Mouse (Mus musculus): Measurements from ENCODE around the gene Serpina3c. TPM values are rescaled to one million over a fixed set of nuclear protein-coding genes. Genes with fewer than 3 reads are reported as not detected.

Serpina3c gene
- not detected in 2 replicates for polyA plus RNA-seq (2015; fragmentation: Nextera tagmentation; extraction: Ambion mirVana)

DNA sequence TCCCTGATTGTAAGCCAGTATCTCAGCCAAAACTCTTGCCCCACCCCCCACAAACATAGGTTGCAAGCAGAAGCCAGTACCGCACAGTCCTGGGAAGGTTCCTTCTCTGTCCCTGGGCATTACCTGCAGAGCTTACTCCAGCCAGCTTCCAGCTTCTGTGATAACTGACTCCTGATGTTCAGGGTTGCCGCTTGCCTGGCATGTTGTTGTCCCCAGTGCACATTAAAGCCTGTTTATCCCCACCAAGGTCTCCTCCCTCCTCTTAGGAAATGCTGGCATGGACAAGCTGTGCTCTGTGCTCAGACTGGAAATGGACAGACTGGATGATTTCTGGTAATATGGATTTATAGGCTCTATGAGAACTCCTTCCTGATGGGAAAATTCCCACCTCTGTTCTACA lies at the start of gene Serpina3c:
Gene Serpina3c, minus strand, starts transcription at position 215 of the 400 bp plus-strand sequence.
- no peaks in the 10 kb centered on the region for H3K4me1 ChIP-seq (replicated peaks)
- ATAC-seq (ENCODE audit: low read depth) (no peak), DNase-seq (no peak)
- no peak within 1 kb of the TSS for H3K4me3 ChIP-seq (replicated peaks)
- H3K4me2 ChIP-seq: no peak within 1 kb of the TSS
- no peak within 1 kb of the TSS for H3K9ac ChIP-seq
- WGBS (ENCODE audit: insufficient replicate concordance): 52% methylated on average over 2 of the region's 2 CpGs
- no peaks in the 10 kb centered on the region for H3K36me3 ChIP-seq
- no peak within 1 kb of the TSS for H3K27ac ChIP-seq
- no peaks in the 10 kb centered on the region; the same call in 1 of the 2 replicates for H3K9me3 ChIP-seq (replicated peaks)
- H3K27me3 ChIP-seq: no peaks in the 10 kb centered on the region

DNA sequence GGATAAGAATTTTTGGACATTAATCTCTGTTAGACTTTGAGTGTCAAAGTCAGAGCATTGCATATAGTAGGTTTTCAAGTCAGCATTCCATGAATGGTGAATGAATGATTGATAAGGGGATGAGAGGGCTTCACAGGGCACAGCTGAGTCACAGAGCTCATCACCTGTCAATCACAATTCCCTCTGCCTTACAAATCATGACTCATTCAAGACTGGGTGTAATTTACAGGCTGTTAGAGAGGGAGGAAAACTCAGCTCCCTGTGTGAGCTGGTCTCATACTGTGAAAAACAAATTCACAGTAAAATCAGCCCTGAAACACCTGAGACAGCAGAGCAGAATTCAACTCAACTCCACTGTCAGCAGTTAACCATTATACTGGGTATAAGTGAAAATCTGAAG lies 37.2 kb upstream of the Serpina3c start:
- H3K27me3 ChIP-seq: no peaks in the 10 kb centered on the region
- no peaks in the 10 kb centered on the region for H3K36me3 ChIP-seq
- ATAC-seq (ENCODE audit: low read depth) (no peak), DNase-seq (no peak)
- H3K4me1 ChIP-seq (replicated peaks): no peaks in the 10 kb centered on the region
- H3K9ac ChIP-seq: no peak overlapping the region
- H3K9me3 ChIP-seq (replicated peaks): no peaks in the 10 kb centered on the region
- H3K4me3 ChIP-seq (replicated peaks): no peak overlapping the region
- H3K27ac ChIP-seq: no peak overlapping the region
- H3K4me2 ChIP-seq: no peak overlapping the region

DNA sequence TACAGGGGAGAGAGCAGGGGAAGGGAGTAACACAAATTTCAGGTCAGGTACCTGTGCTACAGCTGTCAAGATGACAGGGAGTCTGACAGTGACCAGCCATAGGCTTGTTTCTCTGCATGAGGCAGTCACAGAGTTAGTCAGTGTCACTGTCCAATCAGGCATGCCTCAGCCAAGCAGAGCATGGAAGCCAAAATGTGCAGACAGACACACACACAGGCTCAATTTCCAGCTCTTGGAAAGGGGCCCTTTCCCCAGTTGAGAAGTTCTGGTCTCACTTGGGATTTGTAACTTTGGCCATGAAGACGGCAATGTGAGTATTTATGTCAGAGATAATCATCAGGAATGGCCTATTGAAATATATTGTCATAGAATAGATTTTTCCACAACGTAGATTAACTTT lies 35.6 kb upstream of the Serpina3c start:
- no peaks in the 10 kb centered on the region for H3K4me1 ChIP-seq (replicated peaks)
- 42% methylated on average over 2 of the region's 2 CpGs for WGBS (ENCODE audit: insufficient replicate concordance)
- ATAC-seq (ENCODE audit: low read depth): no peak
- no peaks in the 10 kb centered on the region for H3K27me3 ChIP-seq
- no peak for DNase-seq
- no peaks in the 10 kb centered on the region for H3K9me3 ChIP-seq (replicated peaks)
- H3K36me3 ChIP-seq: no peaks in the 10 kb centered on the region
- H3K4me2 ChIP-seq: no peak overlapping the region
- H3K4me3 ChIP-seq (replicated peaks): no peak overlapping the region
- H3K9ac ChIP-seq: no peak overlapping the region
- no peak overlapping the region for H3K27ac ChIP-seq

DNA sequence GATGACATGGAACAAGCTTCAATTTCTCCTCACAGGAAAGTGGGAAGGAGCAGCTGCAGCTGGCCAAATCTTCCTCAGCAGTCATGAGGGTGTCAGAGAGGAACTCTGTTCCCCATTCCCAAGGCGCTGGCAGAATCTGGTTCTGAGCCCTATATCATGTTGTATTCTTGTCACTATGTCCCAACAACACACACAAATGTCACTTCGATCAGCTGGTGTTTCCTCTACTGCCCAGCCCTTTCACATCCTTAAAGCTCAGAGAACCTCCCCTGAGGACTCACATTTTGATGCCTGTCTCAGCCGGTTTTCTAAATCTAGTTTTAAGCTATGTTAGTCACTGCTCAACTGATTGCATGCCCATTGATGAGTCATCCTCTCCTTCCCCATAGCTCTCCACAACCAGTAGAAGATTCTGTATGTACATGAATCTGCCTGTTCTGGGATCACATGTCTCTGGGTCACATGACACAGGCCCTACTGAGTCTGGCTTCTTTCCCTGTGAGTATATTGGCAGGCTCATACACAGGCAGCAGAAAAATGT lies 32.4 kb upstream of the Serpina3c start:
- no peak overlapping the region for H3K27ac ChIP-seq
- DNase-seq (no peak), ATAC-seq (ENCODE audit: low read depth) (no peak)
- no peaks in the 10 kb centered on the region for H3K4me1 ChIP-seq (replicated peaks)
- 57% methylated on average over 3 of the region's 3 CpGs for WGBS (ENCODE audit: insufficient replicate concordance)
- H3K36me3 ChIP-seq: no peaks in the 10 kb centered on the region
- no peak overlapping the region for H3K4me3 ChIP-seq (replicated peaks)
- no peaks in the 10 kb centered on the region for H3K27me3 ChIP-seq
- H3K9me3 ChIP-seq (replicated peaks): no peaks in the 10 kb centered on the region
- no peak overlapping the region for H3K9ac ChIP-seq
- no peak overlapping the region for H3K4me2 ChIP-seq

DNA sequence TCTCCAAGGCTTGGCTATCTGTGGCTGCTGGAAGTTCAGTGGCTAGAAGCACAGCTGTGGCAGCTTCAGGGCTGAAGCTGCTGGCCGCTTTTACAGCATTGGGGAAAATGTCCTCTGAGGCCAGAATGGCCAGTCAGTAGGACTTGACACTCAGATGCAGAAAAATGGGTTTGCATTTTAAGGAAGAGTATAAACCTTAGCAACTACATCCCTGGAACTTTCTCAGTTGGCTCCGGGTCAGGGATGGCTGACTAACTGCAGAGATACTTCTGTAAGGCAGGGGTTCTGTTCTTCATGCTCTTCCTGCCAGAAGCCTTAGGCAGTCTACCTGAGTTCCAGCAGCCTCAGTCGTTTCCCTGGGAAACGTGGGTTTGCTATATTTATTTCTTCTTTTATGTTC lies 31.4 kb upstream of the Serpina3c start:
- Histone ChIP-seq H3K27me3 (no peaks in the 10 kb centered on the region), H3K4me2 (no peak overlapping the region), H3K9ac (no peak overlapping the region), H3K9me3 (replicated peaks) (no peaks in the 10 kb centered on the region), H3K27ac (no peak overlapping the region), H3K36me3 (no peaks in the 10 kb centered on the region), H3K4me1 (replicated peaks) (no peaks in the 10 kb centered on the region), H3K4me3 (replicated peaks) (no peak overlapping the region)
- WGBS (ENCODE audit: insufficient replicate concordance): 52% methylated on average over 4 of the region's 4 CpGs
- ATAC-seq (ENCODE audit: low read depth) (no peak), DNase-seq (no peak)

DNA sequence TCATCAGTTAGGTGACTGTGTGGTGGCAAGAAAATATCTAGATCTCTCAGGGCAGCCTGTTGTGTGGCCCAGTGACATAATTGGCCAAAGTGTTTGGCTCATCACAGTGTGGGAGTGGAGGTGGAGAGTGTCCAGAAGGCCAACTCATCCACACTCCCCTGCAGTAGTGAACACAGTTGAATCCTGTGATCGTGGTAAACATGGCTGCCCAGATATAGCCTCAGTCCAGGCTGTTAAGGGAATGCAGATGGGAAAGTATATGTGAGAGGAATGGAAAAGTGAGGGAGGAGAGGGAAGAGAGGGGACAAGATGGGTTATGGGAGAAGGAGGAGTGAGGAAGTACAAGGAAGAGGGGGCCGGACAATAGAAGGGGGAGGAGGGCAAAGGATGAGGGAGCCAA lies 25.3 kb upstream of the Serpina3c start:
- DNase-seq: no peak
- 48% methylated on average over 2 of the region's 2 CpGs for WGBS (ENCODE audit: insufficient replicate concordance)
- no peaks in the 10 kb centered on the region for H3K4me1 ChIP-seq (replicated peaks)
- H3K4me2 ChIP-seq: no peak overlapping the region
- no peak for ATAC-seq (ENCODE audit: low read depth)
- no peaks in the 10 kb centered on the region for H3K36me3 ChIP-seq
- no peak overlapping the region for H3K9ac ChIP-seq
- no peaks in the 10 kb centered on the region for H3K27me3 ChIP-seq
- no peak overlapping the region for H3K4me3 ChIP-seq (replicated peaks)
- no peak overlapping the region for H3K27ac ChIP-seq
- no peaks in the 10 kb centered on the region for H3K9me3 ChIP-seq (replicated peaks)

DNA sequence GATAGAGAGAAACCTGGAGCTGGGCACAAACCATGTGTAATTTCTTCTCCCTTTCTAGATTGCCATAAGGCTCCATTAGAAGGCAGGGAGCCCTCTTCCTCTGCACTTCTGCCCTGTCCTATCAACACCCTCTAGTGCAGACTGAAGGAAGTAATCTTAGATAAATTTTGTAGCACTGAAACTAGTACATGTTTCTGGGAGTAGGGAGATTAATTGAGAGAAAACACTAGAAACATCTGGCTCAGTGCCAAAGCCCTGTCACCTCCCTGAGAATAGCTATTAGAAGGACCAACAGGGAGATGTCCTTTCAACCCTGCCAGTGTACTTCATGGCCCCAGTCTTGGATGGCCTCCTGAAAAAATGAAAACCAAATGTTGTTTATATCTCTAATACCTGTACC lies 24.9 kb upstream of the Serpina3c start:
- H3K9ac ChIP-seq: no peak overlapping the region
- ATAC-seq (ENCODE audit: low read depth) (no peak), DNase-seq (no peak)
- no peaks in the 10 kb centered on the region for H3K27me3 ChIP-seq
- no peak overlapping the region for H3K4me2 ChIP-seq
- no peaks in the 10 kb centered on the region for H3K36me3 ChIP-seq
- no peak overlapping the region for H3K27ac ChIP-seq
- H3K9me3 ChIP-seq (replicated peaks): no peaks in the 10 kb centered on the region
- no peak overlapping the region for H3K4me3 ChIP-seq (replicated peaks)
- H3K4me1 ChIP-seq (replicated peaks): no peaks in the 10 kb centered on the region

DNA sequence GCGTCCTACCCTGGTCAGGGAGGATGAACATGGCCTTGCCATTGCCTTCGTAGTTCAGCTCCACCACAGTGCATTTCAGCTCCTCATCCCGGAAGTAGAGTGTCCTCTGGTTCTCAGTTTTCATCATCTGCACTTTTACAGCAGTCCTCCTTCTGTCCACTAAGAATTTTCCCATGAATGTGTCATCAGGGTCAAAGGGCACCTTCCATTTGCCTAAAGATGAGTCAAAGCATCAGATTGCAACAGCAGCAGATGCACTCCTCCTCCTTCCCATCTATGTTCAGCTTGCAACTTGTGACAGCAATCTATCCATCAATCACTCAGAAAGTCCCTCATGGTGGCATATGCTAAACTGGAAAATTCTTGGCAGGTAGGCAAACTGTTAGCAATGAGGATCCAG lies 22.0 kb upstream of the Serpina3c start:
- H3K36me3 ChIP-seq: no peaks in the 10 kb centered on the region
- no peak overlapping the region for H3K9ac ChIP-seq
- no peak overlapping the region for H3K27ac ChIP-seq
- ATAC-seq (ENCODE audit: low read depth) (no peak), DNase-seq (no peak)
- 51% methylated on average over 3 of the region's 3 CpGs for WGBS (ENCODE audit: insufficient replicate concordance)
- H3K4me1 ChIP-seq (replicated peaks): no peaks in the 10 kb centered on the region
- H3K4me2 ChIP-seq: no peak overlapping the region
- no peak overlapping the region for H3K4me3 ChIP-seq (replicated peaks)
- H3K9me3 ChIP-seq (replicated peaks): no peaks in the 10 kb centered on the region
- H3K27me3 ChIP-seq: no peaks in the 10 kb centered on the region

DNA sequence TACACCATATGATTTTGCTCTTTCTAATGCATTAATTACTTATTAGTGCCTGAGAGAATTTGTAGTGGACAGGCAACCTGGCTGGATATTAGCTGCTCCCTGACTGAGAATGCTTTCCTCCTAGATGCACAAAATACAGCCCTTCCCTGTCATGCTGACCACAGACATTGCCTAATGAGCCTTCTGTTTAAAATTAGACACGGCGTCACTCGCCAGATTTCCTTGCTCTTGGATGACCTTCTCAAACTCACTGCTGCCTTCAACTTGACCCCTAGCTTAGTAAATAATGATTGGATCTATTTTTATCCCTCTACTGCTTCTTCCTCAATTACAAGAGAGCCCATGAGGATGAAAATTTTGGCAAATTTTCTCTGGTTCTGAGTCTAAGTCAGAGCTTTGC lies 21.1 kb upstream of the Serpina3c start:
- no peak overlapping the region for H3K9ac ChIP-seq
- H3K27ac ChIP-seq: no peak overlapping the region
- no peak overlapping the region for H3K4me3 ChIP-seq (replicated peaks)
- 34% methylated on average over 3 of the region's 3 CpGs for WGBS (ENCODE audit: insufficient replicate concordance)
- no peaks in the 10 kb centered on the region for H3K27me3 ChIP-seq
- no peaks in the 10 kb centered on the region for H3K36me3 ChIP-seq
- DNase-seq (no peak), ATAC-seq (ENCODE audit: low read depth) (no peak)
- H3K4me1 ChIP-seq (replicated peaks): no peaks in the 10 kb centered on the region
- H3K9me3 ChIP-seq (replicated peaks): no peaks in the 10 kb centered on the region
- H3K4me2 ChIP-seq: no peak overlapping the region

DNA sequence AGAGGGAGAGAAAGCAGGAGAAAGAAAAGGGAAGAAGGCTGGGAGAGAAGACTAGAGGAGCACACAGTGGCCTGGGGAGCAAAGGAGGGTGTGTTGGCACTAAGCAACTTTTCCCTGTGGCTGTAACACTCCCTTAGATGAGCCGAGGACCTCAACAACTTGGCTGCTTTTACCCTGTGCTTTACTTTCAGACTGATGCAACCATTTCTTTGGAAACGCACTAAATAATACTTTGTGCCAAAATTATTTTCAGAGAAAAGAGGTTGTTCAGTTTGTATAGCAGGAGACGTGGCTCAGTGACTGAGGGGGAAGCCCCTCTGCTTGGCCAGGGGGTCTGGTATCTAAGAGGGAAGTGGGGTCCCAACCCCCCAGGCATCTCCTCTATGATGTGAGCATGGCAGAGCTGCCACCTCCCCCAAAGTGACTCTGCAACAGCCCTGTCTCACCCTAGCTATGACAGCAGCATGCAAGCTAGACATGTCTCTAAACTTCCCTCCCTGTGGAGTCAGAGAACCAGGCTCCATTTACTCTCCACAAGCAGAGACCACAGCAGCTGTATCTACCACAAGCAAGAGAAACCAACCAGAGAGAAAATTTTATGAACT lies 527 bp downstream of the Serpina3c start:
- Histone ChIP-seq H3K4me3 (replicated peaks) (no peak overlapping the region), H3K9me3 (replicated peaks) (no peaks in the 10 kb centered on the region; the same call in 1 of the 2 replicates), H3K27me3 (no peaks in the 10 kb centered on the region), H3K36me3 (no peaks in the 10 kb centered on the region), H3K4me1 (replicated peaks) (no peaks in the 10 kb centered on the region), H3K27ac (no peak overlapping the region), H3K4me2 (no peak overlapping the region), H3K9ac (no peak overlapping the region)
- 45% methylated on average over 3 of the region's 3 CpGs for WGBS (ENCODE audit: insufficient replicate concordance)
- ATAC-seq (ENCODE audit: low read depth) (no peak), DNase-seq (no peak)

DNA sequence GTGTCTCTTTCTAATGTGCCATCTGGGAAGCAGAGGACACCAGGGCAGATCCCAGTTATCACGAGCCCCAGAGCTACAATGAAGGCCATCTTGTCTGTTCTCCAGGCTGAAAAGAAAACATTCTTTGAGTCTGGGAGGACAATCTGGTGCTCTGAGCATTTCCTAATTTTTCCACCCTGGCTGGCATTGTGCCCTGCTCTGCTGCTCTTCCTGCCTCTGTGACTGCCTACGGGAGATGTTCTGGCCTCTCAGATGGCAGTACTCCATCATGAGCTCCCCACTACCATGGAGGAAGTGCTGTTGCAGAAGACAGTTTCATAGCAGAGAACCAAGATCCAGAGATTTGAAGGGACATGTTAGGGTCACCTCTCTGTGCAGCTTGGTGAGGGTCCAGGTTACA lies 1.7 kb downstream of the Serpina3c start:
- no peaks in the 10 kb centered on the region for H3K27me3 ChIP-seq
- no peak overlapping the region for H3K9ac ChIP-seq
- no peaks in the 10 kb centered on the region for H3K36me3 ChIP-seq
- no peak overlapping the region for H3K4me2 ChIP-seq
- no peaks in the 10 kb centered on the region for H3K4me1 ChIP-seq (replicated peaks)
- no peak overlapping the region for H3K27ac ChIP-seq
- ATAC-seq (ENCODE audit: low read depth) (no peak), DNase-seq (no peak)
- WGBS (ENCODE audit: insufficient replicate concordance): 60% methylated on average over 2 of the region's 2 CpGs
- H3K4me3 ChIP-seq (replicated peaks): no peak overlapping the region
- no peaks in the 10 kb centered on the region; the same call in 1 of the 2 replicates for H3K9me3 ChIP-seq (replicated peaks)

DNA sequence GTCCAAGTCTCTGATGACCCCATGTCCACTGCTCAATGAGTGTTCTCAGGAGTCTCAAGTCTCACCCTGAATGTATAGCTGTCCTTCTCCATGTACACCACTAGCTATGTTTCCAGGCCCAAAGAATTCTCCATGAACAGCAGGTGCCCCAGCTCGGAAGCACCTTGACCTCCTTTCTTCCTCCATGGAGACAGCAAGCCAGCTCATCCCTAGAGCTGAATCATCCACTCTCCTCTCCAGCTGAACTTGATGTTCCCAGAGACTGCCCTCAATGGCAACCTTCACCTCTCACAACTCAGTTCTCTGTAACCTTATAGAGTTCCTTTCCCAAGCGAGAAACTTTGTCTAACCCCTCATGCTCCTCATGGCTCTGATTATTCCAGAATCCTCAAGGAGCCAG lies 8.1 kb downstream of the Serpina3c start:
- no peak overlapping the region for H3K9ac ChIP-seq
- no peaks in the 10 kb centered on the region for H3K4me1 ChIP-seq (replicated peaks)
- no peaks in the 10 kb centered on the region for H3K9me3 ChIP-seq (replicated peaks)
- no peak for DNase-seq
- no peak overlapping the region for H3K4me3 ChIP-seq (replicated peaks)
- H3K27me3 ChIP-seq: no peaks in the 10 kb centered on the region
- ATAC-seq (ENCODE audit: low read depth): no peak
- 46% methylated on average over 2 of the region's 2 CpGs for WGBS (ENCODE audit: insufficient replicate concordance)
- H3K27ac ChIP-seq: no peak overlapping the region
- H3K4me2 ChIP-seq: no peak overlapping the region
- H3K36me3 ChIP-seq: no peaks in the 10 kb centered on the region
